Mouse (Mus musculus): ENCODE measurements around the gene Nsf. TPM values are rescaled to one million over a fixed set of nuclear protein-coding genes. Genes with fewer than 3 reads are reported as not detected.
A peak's percentile ranks its signal among the peaks of the same experiment; 100 is the strongest.

The Nsf gene
- polyA plus RNA-seq, 1 experiment from 2014 or later = 178 TPM

DNA sequence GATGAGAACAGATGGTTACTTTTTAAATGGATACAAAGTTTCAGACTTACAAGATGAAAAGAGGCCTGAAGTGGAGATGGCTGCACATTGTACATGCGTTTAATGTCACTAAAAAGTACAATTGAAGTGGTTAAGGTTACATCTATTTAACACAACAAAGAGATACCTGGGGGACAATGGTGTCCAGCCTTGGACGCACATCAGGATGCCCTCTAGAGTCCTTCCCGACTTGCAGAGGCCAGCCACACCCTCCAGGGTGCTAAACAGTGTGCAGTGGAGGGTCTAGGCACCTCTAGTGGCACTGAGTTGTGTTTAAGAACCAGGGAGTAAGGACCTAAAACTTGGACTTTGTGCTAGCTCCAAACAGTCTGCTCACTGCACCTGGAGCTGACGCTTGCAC lies 89.4 kb downstream of the Nsf start:
- H3K27me3 ChIP-seq (ENCODE audit: control insufficient read depth, insufficient read depth, low read length) = no peaks in the 10 kb centered on the region
- DNase-seq (ENCODE audit: low spot score) = no peak
- WGBS = 82% methylated on average over 4 of the region's 4 CpGs
- H3K4me1 ChIP-seq (replicated peaks; ENCODE audit: control insufficient read depth, insufficient read depth, low read length) = no peaks in the 10 kb centered on the region
- no peak overlapping the region for H3K9ac ChIP-seq
- no peak overlapping the region for H3K4me3 ChIP-seq (replicated peaks; ENCODE audit: low read length)
- no peak for ATAC-seq (ENCODE audit: low FRiP score)
- no peaks in the 10 kb centered on the region for H3K9me3 ChIP-seq (ENCODE audit: control insufficient read depth, low read length)
- H3K27ac ChIP-seq = no peak overlapping the region
- peaks cover 41% of the 10 kb centered on the region for H3K36me3 ChIP-seq (replicated peaks; ENCODE audit: control insufficient read depth, insufficient read depth)
- H3K4me2 ChIP-seq (replicated peaks) = no peak overlapping the region

DNA sequence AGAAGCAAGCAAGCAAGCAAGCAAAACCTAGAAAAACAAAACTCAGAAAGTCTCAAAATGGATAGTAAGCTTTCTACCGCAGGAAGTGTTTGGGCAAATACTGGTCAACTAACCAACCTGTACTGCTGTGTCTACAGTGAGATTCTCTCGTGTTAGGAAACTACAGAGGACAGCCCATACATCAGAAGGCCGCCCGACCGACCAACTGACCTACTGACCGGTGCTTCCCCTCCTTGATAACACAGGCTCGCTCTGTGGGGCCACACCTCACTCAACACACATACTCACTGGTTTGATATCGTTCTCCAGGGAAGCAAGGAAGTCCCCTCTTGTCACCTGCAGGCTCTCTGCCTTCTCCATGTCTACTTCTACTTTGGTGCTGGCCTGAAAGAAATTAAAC lies 90.9 kb downstream of the Nsf start:
- Histone ChIP-seq H3K36me3 (replicated peaks; ENCODE audit: control insufficient read depth, insufficient read depth) (peaks cover 47% of the 10 kb centered on the region), H3K9ac (no peak overlapping the region), H3K4me1 (replicated peaks; ENCODE audit: control insufficient read depth, insufficient read depth, low read length) (no peaks in the 10 kb centered on the region), H3K27ac (no peak overlapping the region), H3K27me3 (ENCODE audit: control insufficient read depth, insufficient read depth, low read length) (no peaks in the 10 kb centered on the region), H3K4me2 (replicated peaks) (no peak overlapping the region), H3K4me3 (replicated peaks; ENCODE audit: low read length) (no peak overlapping the region), H3K9me3 (ENCODE audit: control insufficient read depth, low read length) (no peaks in the 10 kb centered on the region)
- ATAC-seq (ENCODE audit: low FRiP score) = no peak
- WGBS = 94% methylated on average over 8 of the region's 8 CpGs
- no peak for DNase-seq (ENCODE audit: low spot score)

- Histone ChIP-seq H3K4me1 (replicated peaks; ENCODE audit: control insufficient read depth, insufficient read depth, low read length) (no peaks in the 10 kb centered on the region), H3K36me3 (replicated peaks; ENCODE audit: control insufficient read depth, insufficient read depth) (peaks cover 67% of the 10 kb centered on the region), H3K9me3 (ENCODE audit: control insufficient read depth, low read length) (no peaks in the 10 kb centered on the region), H3K27me3 (ENCODE audit: control insufficient read depth, insufficient read depth, low read length) (no peaks in the 10 kb centered on the region), H3K9ac (no peak overlapping the region), H3K4me2 (replicated peaks) (no peak overlapping the region), H3K27ac (no peak overlapping the region), H3K4me3 (replicated peaks; ENCODE audit: low read length) (no peak overlapping the region)
- ATAC-seq (ENCODE audit: low FRiP score) (no peak), DNase-seq (ENCODE audit: low spot score) (no peak)
- WGBS = 76% methylated on average over 4 of the region's 4 CpGs
These were observed 93.8 kb downstream of the Nsf start for GRCm38 (mm10) chr11:103859933-103860610.

GRCm38 (mm10) chr11:103858760-103859159 lies 95.1 kb downstream of the Nsf start:
- Histone ChIP-seq H3K4me2 (replicated peaks) (no peak overlapping the region), H3K4me3 (replicated peaks; ENCODE audit: low read length) (no peak overlapping the region), H3K36me3 (replicated peaks; ENCODE audit: control insufficient read depth, insufficient read depth) (peaks cover 61% of the 10 kb centered on the region), H3K9me3 (ENCODE audit: control insufficient read depth, low read length) (no peaks in the 10 kb centered on the region), H3K27ac (no peak overlapping the region), H3K4me1 (replicated peaks; ENCODE audit: control insufficient read depth, insufficient read depth, low read length) (peaks cover 8% of the 10 kb centered on the region), H3K9ac (no peak overlapping the region), H3K27me3 (ENCODE audit: control insufficient read depth, insufficient read depth, low read length) (no peaks in the 10 kb centered on the region)
- WGBS = 71% methylated on average over 5 of the region's 5 CpGs
- DNase-seq (ENCODE audit: low spot score) = no peak
- no peak for ATAC-seq (ENCODE audit: low FRiP score)

GRCm38 (mm10) chr11:103856641-103857040 lies 97.2 kb downstream of the Nsf start:
- 91% methylated on average over 7 of the region's 7 CpGs for WGBS
- H3K4me1 ChIP-seq (replicated peaks; ENCODE audit: control insufficient read depth, insufficient read depth, low read length) = peaks cover 13% of the 10 kb centered on the region
- no peak overlapping the region for H3K4me2 ChIP-seq (replicated peaks)
- H3K27me3 ChIP-seq (ENCODE audit: control insufficient read depth, insufficient read depth, low read length) = no peaks in the 10 kb centered on the region
- no peak overlapping the region for H3K27ac ChIP-seq
- DNase-seq (ENCODE audit: low spot score) = no peak
- H3K9me3 ChIP-seq (ENCODE audit: control insufficient read depth, low read length) = no peaks in the 10 kb centered on the region
- no peak for ATAC-seq (ENCODE audit: low FRiP score)
- no peak overlapping the region for H3K9ac ChIP-seq
- H3K4me3 ChIP-seq (replicated peaks; ENCODE audit: low read length) = no peak overlapping the region
- H3K36me3 ChIP-seq (replicated peaks; ENCODE audit: control insufficient read depth, insufficient read depth) = peaks cover 47% of the 10 kb centered on the region

DNA sequence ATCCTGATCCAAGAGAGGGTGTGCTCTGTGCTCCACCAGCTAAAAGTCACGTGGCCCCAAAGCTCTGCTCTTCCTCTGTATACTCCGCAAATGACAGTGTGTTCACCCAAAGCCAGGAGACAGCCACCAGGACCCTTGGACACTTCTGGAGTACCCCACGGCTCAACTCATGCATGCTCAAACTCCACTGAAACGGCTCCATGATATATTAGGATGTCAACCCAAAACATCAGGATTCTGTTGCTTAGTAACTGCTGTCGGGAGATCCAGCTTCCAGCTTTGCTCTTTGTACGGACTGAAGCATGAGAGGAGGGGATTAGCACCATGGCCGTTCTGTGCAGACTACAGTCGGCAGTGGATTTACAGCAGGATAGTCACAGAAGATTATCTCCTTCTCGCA lies 99.6 kb downstream of the Nsf start:
- no peak overlapping the region for H3K9ac ChIP-seq
- no peak overlapping the region for H3K4me2 ChIP-seq (replicated peaks)
- H3K4me3 ChIP-seq (replicated peaks; ENCODE audit: low read length) = no peak overlapping the region
- H3K4me1 ChIP-seq (replicated peaks; ENCODE audit: control insufficient read depth, insufficient read depth, low read length) = peaks cover 13% of the 10 kb centered on the region
- H3K27ac ChIP-seq = 0 out of 2 replicates have a peak overlapping the region, but pooled peaks have one; percentile 23
- peaks cover 37% of the 10 kb centered on the region for H3K36me3 ChIP-seq (replicated peaks; ENCODE audit: control insufficient read depth, insufficient read depth)
- ATAC-seq (ENCODE audit: low FRiP score) (0 out of 2 replicates have a peak, but pooled peaks have one; percentile 34), DNase-seq (ENCODE audit: low spot score) (peak; percentile 40)
- H3K27me3 ChIP-seq (ENCODE audit: control insufficient read depth, insufficient read depth, low read length) = no peaks in the 10 kb centered on the region
- 31% methylated on average over 9 of the region's 9 CpGs for WGBS
- no peaks in the 10 kb centered on the region for H3K9me3 ChIP-seq (ENCODE audit: control insufficient read depth, low read length)

DNA sequence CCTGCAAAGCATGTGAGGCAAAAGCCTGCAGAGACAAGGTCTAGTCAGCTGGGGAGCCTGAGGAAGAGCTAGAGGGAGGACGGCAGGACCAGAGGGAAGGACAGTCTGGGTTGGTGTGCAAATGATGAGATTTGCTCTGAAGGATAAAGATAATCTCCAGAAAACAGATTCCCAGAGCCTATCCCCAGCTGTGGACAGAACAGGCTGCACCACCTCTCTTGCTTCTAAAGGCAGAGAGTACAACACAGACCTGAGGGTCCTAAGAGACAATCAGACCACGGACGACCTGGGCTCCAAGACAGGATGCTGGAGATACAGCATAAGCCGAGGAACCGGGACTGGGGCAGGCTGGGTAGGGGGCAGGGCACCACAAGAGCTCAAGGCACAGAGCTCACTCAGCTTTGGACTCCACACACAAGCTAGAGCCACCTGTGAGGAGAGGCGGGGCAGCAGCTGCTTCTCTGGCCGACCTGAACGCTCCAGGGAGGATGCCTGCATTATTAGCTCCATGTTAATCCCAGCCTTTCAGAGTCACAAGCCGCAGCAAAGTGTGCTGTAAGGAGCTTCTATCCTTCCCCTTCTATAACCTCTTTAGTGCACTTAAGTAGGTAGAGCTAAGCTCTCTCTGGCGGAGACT lies 100.5 kb downstream of the Nsf start:
- Histone ChIP-seq H3K9ac (no peak overlapping the region), H3K4me2 (replicated peaks) (no peak overlapping the region), H3K4me1 (replicated peaks; ENCODE audit: control insufficient read depth, insufficient read depth, low read length) (peaks cover 13% of the 10 kb centered on the region), H3K27ac (0 out of 2 replicates have a peak overlapping the region, but pooled peaks have one; percentile 23), H3K36me3 (replicated peaks; ENCODE audit: control insufficient read depth, insufficient read depth) (peaks cover 32% of the 10 kb centered on the region), H3K9me3 (ENCODE audit: control insufficient read depth, low read length) (no peaks in the 10 kb centered on the region), H3K4me3 (replicated peaks; ENCODE audit: low read length) (no peak overlapping the region), H3K27me3 (ENCODE audit: control insufficient read depth, insufficient read depth, low read length) (no peaks in the 10 kb centered on the region)
- 34% methylated on average over 10 of the region's 10 CpGs for WGBS
- ATAC-seq (ENCODE audit: low FRiP score) = no peak
- no peak for DNase-seq (ENCODE audit: low spot score)

DNA sequence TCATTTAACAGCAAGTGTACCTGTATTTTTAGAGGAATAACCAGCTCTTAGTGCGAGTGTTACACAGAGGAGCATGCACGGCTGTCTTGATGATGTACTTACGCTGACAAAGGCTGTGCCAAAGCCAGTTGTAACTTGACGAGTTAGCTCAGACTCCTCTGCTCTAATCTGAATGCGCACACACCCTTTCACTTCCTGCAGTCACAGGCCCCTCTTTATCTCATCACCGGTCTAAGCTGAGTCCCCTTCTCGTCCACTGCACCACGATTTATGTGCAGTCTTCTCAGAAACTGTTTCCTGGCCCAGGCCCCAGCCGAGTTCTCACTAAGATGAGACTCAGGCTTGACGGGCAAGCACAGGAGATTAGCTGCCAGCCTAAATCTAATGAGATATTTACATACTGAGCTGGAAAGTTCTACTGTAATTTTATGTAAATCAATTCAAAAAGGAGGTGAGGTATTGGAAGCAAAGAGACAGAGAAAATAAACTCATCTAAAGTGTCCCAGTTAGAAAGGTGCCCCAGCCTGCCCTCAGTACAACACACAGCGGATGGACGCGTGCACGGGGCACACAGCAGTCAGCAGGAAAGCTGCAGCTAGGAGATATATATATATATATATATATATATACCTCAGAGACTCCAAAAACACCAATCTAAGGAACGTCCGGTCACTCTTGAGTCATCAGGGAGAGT lies 101.1 kb downstream of the Nsf start:
- Histone ChIP-seq H3K9me3 (ENCODE audit: control insufficient read depth, low read length) (no peaks in the 10 kb centered on the region), H3K27ac (no peak overlapping the region), H3K36me3 (replicated peaks; ENCODE audit: control insufficient read depth, insufficient read depth) (peaks cover 32% of the 10 kb centered on the region), H3K4me3 (replicated peaks; ENCODE audit: low read length) (no peak overlapping the region), H3K4me1 (replicated peaks; ENCODE audit: control insufficient read depth, insufficient read depth, low read length) (peaks cover 13% of the 10 kb centered on the region), H3K9ac (0 out of 2 replicates have a peak overlapping the region, but pooled peaks have one; percentile 16), H3K4me2 (replicated peaks) (no peak overlapping the region), H3K27me3 (ENCODE audit: control insufficient read depth, insufficient read depth, low read length) (no peaks in the 10 kb centered on the region)
- ATAC-seq (ENCODE audit: low FRiP score) (no peak), DNase-seq (ENCODE audit: low spot score) (no peak)
- 55% methylated on average over 16 of the region's 16 CpGs for WGBS

DNA sequence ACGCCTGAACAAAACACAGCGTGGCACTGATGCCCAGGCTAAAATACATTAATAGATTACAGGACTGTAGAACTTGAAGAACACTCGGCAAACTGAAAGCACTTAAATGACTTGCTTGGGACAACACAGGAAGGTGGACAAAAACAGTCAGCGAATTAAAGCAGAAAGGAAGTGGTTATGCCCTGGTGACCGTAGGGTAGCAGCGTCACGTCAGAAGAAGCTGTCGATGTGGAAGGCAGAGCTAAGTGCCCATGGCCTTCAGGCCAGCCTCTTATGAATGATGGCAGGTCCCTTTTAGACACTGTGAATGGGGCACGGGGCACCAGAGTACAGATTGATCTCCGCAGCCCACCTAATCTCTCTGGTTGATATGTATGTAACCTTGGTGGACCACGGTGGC lies 105.6 kb downstream of the Nsf start:
- Histone ChIP-seq H3K9me3 (ENCODE audit: control insufficient read depth, low read length) (no peaks in the 10 kb centered on the region), H3K36me3 (replicated peaks; ENCODE audit: control insufficient read depth, insufficient read depth) (peaks cover 28% of the 10 kb centered on the region), H3K9ac (no peak overlapping the region), H3K27ac (no peak overlapping the region), H3K4me3 (replicated peaks; ENCODE audit: low read length) (no peak overlapping the region), H3K27me3 (ENCODE audit: control insufficient read depth, insufficient read depth, low read length) (no peaks in the 10 kb centered on the region), H3K4me1 (replicated peaks; ENCODE audit: control insufficient read depth, insufficient read depth, low read length) (peaks cover under 1% of the 10 kb centered on the region; the same call in 1 of the 2 replicates), H3K4me2 (replicated peaks) (no peak overlapping the region)
- no peak for ATAC-seq (ENCODE audit: low FRiP score)
- DNase-seq (ENCODE audit: low spot score) = no peak
- WGBS = 91% methylated on average over 11 of the region's 11 CpGs
